Mouse (Mus musculus) A20 (cell line): ENCODE results near the gene Ccdc9.

ENCODE experiments used
- DNase-seq: peaks from one replicate; pipeline ENCODE4 v3.0.0-alpha.2; 2011; ENCODE audit warnings: low read depth, low spot score

The Ccdc9 gene

DNA sequence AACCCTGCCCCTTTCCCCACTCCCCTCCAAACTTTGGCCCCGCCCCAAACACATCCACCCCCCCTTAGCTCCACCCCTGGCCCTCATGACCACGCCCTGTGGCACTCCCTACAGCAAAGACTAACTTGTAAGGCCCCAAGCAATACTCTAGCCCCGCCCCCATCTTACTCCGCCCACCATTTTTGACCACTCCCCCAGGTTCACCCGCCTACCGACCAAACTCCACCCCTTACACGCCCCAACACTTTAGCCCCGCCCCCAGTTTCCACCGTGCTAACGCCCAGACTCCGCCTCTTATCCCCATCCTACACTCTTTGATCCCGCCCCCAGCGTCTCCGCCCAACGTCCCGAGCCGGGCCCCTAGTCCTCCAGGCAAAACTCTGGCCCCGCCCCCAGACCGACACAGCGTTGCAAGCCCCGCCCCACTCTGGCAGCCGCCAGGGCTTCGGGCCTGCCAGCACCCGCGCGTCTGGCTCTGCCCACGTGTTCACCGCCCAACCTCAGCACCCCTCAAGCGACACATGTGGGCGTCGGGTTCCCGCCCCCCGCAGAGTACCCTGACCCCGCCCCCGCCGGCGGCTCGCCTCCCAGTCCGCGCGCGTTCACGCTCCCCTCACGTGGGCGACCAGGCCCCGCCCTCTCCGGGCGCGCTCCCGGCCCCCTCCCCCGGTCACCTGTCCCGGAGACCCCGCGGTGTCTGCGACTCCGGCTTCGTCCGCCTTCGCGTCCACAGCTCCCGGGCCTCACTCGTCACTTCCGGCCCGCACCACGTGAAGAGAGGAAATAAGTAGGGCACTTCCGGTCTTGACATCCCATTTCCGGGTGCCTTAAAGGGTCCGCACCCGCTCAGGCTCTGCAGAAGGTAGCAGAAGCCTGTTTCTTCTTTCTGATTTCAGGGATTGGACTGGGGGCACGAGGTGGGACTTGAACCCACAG is at the start of gene Ccdc9:
Gene Ccdc9 (minus strand): TSS at position 770 of the 936 bp plus-strand sequence.
- peak; percentile 100 for DNase-seq

GRCm38 (mm10) chr7:16329146-16329545 is 42.6 kb upstream of the Ccdc9 start:
- no peak for DNase-seq

DNA sequence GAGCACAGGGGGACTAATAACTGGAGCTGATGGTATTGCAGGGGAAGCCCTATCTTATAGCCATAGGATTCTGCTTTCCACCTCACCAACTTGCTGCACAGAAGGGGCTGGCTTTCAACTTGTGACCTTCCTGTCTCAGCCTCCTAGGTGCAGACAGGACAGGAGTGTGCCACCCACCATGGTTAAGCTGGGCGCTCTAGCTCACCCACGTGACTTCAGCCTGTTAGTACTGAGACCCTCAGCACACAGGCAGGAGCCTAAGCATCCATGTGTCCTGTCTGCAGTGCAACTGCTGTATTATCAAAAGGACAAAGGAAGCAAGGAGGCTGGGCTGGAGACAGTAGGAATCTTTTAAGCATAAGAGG is 40.0 kb upstream of the Ccdc9 start:
- DNase-seq, result no peak

DNA sequence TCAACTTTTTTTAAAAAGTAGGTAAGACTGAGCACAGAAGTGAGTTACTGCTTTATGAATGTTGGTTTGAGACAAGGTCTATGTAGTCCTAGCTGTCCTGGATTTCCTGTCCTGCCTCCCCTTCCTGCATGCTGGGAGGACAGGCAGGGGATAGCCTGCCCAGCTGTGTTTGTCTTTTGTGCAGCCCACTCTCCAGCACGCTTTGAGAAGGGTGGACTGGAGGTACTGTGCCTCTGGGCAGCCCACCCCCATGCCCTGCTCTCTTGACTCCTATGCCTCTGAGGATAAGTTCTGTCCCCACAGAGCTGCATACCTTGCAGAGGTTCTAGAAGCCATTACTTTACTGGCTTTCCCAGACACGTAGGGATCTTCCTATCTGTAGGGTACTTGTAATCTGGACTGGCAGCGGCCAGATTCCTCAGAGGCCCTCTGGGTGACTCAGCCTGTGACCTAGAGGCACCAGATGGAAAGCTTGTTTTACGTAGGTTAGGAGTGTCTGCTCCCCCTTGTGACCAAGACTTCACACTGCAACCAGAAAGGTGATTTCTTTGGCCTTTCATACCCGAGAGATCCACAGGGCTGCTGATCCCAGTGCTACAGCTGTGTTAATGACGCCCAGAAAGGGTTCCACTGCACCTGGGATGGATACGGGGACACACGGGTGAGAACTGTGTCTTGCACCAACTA is 39.5 kb upstream of the Ccdc9 start:
- peak; percentile 77 for DNase-seq

DNA sequence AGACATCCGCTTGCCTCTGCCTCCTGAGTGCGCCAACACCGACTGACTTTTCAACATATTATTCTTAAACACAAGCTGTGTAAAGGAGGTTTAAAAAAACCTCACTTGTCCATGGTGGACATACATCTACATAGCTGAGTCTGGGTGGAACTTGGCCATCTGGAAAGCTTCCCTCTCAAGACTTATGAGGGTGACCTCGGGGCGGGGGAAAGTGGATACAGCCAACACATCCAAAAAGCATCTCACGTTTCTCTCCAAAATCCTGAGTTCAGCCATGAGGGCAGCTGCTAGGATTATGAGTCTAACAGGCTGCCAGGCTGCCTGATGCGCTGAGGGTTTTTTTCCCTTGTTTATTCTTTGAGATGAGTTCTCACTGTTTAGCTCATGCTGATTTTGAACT is 38.1 kb upstream of the Ccdc9 start:
- DNase-seq, result no peak

DNA sequence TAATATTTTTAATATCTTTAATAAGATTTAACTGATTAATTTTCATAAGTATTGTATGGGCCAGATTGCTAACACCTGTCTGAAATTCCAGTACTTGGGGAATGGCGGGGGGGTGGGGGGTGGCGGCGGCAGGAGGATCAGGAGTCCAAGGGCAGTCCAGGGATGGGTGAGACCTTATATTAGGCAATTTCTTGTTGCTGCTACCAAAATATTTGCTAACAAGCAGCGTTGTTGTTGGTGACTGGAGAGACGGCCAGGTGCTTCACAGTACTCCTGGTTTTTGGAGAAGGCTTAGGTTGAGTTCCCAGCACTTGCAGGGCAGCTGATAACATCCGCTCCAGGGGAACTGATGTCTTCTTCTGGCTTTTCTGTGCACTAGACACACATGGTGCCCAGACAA is 33.9 kb upstream of the Ccdc9 start:
- no peak for DNase-seq

DNA sequence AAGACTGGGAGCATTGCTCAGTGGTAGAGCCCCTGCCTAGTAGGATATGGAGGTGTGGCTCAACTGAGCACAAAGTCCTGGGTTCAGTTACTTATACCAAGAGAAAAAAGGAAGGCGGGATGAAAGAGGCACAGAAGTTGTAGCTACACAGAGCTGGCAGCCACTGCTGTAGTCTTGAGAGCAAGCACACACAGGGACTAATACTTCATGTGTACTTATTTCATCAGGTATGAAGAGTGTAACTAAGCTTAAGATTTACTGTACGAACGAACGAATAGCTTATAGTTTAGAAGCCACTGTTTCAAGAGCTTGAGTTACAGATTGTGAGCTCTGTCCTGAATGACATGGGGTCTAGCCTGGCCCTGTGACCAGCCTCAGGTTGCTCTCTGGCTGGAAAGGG is 32.6 kb upstream of the Ccdc9 start:
- no peak for DNase-seq

GRCm38 (mm10) chr7:16317094-16317493 is 30.5 kb upstream of the Ccdc9 start:
- no peak for DNase-seq

GRCm38 (mm10) chr7:16315222-16315759 is 28.7 kb upstream of the Ccdc9 start:
- DNase-seq, result no peak

- DNase-seq, result no peak
Observed at GRCm38 (mm10) chr7:16314221-16314775, 27.7 kb upstream of the Ccdc9 start.

- peak; percentile 81 for DNase-seq
Observed at GRCm38 (mm10) chr7:16313481-16314220, 27.1 kb upstream of the Ccdc9 start.

DNA sequence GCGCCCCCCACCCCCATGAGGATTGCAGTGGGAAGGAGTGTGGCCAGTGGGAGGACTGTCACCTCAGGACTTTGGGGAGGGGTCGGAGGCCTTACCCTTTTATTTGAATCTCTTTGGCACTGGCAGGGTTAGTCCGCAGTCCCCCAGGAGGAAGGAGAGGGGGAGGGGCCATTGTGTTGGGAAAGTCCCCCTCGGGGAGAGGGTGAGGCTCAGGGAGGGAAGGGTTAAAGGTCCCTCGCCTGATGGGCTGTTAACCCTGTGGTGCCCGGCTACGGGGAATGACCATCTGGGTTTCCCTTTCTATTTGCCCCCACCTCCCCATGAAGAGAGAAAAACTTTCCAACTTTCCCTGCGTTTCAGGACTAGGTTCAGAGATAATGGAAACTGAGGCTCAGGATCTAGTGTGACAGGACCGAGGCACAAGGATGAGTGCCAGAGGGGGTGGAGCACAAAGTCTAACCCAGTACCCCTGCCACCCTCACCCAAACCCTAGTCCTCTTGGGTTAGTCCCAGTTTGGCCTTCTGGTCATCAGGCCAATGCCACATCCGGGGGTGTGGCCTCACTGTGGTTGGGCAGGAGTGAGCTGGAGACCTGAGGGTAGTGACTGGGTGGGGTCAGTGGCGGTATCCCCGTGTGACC is 26.2 kb upstream of the Ccdc9 start:
- DNase-seq, result peak; percentile 79

DNA sequence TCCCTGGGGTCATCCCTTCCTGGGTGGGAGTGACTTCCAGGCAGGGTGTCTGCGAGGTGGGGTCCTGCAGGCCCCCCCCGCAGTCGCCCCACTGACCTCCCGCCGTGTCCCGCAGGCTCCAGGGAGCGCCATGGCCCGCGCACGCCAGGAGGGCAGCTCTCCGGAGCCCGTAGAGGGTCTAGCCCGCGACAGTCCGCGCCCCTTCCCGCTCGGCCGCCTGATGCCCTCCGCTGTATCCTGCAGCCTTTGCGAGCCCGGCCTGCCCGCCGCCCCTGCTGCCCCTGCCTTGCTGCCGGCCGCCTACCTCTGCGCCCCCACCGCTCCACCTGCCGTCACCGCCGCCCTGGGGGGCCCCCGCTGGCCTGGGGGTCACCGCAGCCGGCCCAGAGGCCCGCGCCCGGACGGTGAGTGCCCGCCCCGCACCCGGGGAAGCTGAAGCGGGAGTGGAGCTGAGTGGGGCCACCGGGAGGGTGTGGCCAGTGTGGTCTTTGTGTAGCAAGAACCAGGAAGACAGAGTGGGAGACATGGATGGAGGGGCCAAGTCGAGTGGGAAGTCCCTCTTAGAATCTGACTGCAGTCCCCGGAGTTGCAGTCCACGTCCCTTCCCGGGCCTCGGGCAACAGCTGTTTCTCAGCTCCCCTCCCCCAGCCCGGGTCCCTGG is 25.5 kb upstream of the Ccdc9 start:
- DNase-seq, result no peak

- peak; percentile 71 for DNase-seq
Observed at GRCm38 (mm10) chr7:16311453-16312004, 24.9 kb upstream of the Ccdc9 start.

- DNase-seq, result peak; percentile 80
Observed at GRCm38 (mm10) chr7:16310521-16311452, 24.2 kb upstream of the Ccdc9 start.

DNA sequence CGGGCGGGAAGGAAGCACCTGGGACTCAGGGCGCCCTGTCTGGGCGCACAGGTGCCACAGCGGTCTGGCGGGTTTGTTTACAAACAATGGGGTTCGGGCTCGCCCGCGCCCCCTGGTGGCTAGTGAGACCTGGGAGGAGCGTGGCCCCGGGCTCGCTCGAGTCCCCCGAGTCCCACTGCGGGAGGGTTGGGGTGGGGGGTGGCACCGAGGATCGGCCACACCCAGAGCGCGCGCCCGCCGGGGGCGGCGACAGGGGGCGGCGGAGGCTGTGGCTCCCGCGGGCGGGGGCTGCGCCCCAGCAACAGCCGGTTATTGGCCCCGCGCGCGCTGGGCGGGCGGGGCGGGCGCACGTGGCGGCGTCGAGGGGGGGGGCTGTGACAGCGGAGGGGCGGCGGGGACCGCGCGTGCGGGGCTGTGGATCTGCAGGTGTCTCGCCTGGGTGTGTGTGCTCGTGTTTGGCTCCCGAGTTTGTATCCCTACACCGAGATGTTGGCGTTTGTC is 23.5 kb upstream of the Ccdc9 start:
- DNase-seq, result peak; percentile 99

GRCm38 (mm10) chr7:16309318-16310019 is 22.9 kb upstream of the Ccdc9 start:
- peak; percentile 96 for DNase-seq
